Mouse (Mus musculus): ENCODE results near the gene Tmem251. TPM values are rescaled to one million over a fixed set of nuclear protein-coding genes. Genes with fewer than 3 reads are reported as not detected.

Gene Tmem251
- polyA plus RNA-seq (2015; fragmentation: Nextera tagmentation; extraction: Ambion mirVana), result 9.9 and 11.8 TPM in 2 replicates

DNA sequence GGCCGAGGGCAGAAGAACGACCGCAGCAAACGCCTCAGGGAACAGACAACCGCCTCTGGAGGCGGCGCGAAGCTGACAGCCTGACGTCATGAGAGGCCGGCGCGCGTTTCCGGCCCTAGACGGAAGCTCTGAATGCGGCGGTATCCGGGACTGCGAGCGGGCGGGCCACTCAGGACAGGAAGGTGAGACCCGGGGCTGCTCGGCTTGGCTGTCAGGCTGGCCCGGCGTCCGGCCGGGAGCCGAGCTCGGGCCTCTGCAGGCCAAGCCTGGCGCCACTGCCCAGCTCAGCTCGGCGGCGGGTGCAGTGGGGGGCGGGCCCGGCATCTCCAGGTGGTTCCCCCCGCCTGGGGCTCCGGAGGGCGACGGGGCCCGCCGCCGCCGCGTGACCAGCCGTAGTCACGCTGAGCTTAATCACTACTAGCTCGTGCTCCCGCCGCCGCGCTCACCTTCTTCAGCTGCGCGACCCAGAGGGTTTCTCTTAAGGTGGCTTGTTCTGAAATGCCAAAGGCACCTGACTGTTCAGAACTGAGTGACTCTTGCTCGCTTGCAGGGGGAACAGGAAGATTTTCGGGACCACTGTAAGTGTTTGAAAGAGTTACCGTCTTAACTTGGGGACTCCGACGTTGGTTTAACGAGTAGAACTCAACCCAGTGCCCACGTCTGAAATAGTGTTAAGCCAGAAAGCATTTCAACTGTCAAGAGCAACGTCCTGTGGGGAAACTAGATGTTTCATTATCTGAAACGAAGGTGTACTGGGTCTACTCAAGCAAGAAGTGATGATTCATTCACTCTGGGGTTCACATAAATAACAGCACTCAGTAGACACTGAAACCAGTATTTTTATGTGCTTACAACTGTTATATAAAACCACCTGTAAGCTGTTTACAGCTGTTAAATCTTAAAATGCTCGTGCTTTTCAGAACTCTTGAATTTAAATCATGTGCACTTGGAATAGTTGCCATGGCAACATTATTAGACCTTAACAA is at the start of gene Tmem251, which contains the start of gene Moap1:
Gene Tmem251, plus strand, starts transcription at position 174 of the 986 bp plus-strand sequence.
Gene Moap1, minus strand, starts transcription at position 73 of the 986 bp plus-strand sequence.
- Histone ChIP-seq H3K9me3 (ENCODE audit: control insufficient read depth, low read length) (no peaks in the 10 kb centered on the region), H3K27me3 (replicated peaks; ENCODE audit: control insufficient read depth, insufficient read depth, low read length) (no peaks in the 10 kb centered on the region), H3K4me2 (ENCODE audit: low read length) (peak within 1 kb of the TSS; percentile 90), H3K36me3 (ENCODE audit: control insufficient read depth, insufficient read depth, low read length) (peaks cover 3% of the 10 kb centered on the region), H3K9ac (ENCODE audit: low read depth, low read length) (peak within 1 kb of the TSS; percentile 88), H3K4me3 (ENCODE audit: low read length) (peak within 1 kb of the TSS; percentile 80), H3K4me1 (ENCODE audit: control insufficient read depth, insufficient read depth, low read depth, low read length) (peaks cover 22% of the 10 kb centered on the region), H3K27ac (ENCODE audit: low read depth, low read length) (peak within 1 kb of the TSS; percentile 93)
- peak; percentile 98 for ATAC-seq
- WGBS, result under 1% methylated on average over 63 of the region's 63 CpGs

GRCm38 (mm10) chr12:102695369-102696239 is 48.0 kb upstream of the Tmem251 start:
- Histone ChIP-seq H3K27ac (ENCODE audit: low read depth, low read length) (no peak overlapping the region), H3K9me3 (ENCODE audit: control insufficient read depth, low read length) (no peaks in the 10 kb centered on the region), H3K4me1 (ENCODE audit: control insufficient read depth, insufficient read depth, low read depth, low read length) (peaks cover 29% of the 10 kb centered on the region), H3K4me3 (ENCODE audit: low read length) (no peak overlapping the region), H3K9ac (ENCODE audit: low read depth, low read length) (no peak overlapping the region), H3K27me3 (replicated peaks; ENCODE audit: control insufficient read depth, insufficient read depth, low read length) (no peaks in the 10 kb centered on the region), H3K4me2 (ENCODE audit: low read length) (no peak overlapping the region), H3K36me3 (ENCODE audit: control insufficient read depth, insufficient read depth, low read length) (no peaks in the 10 kb centered on the region)
- 54% methylated on average over 18 of the region's 18 CpGs for WGBS
- no peak for ATAC-seq

- no peak for ATAC-seq
- H3K27me3 ChIP-seq (replicated peaks; ENCODE audit: control insufficient read depth, insufficient read depth, low read length), result no peaks in the 10 kb centered on the region
- H3K9me3 ChIP-seq (ENCODE audit: control insufficient read depth, low read length), result no peaks in the 10 kb centered on the region
- peaks cover 29% of the 10 kb centered on the region for H3K4me1 ChIP-seq (ENCODE audit: control insufficient read depth, insufficient read depth, low read depth, low read length)
- WGBS, result 81% methylated on average over 14 of the region's 14 CpGs
- no peak overlapping the region for H3K27ac ChIP-seq (ENCODE audit: low read depth, low read length)
- no peak overlapping the region for H3K9ac ChIP-seq (ENCODE audit: low read depth, low read length)
- H3K4me3 ChIP-seq (ENCODE audit: low read length), result no peak overlapping the region
- H3K4me2 ChIP-seq (ENCODE audit: low read length), result no peak overlapping the region
- no peaks in the 10 kb centered on the region for H3K36me3 ChIP-seq (ENCODE audit: control insufficient read depth, insufficient read depth, low read length)
Measured at GRCm38 (mm10) chr12:102696635-102697354, 46.8 kb upstream of the Tmem251 start.

DNA sequence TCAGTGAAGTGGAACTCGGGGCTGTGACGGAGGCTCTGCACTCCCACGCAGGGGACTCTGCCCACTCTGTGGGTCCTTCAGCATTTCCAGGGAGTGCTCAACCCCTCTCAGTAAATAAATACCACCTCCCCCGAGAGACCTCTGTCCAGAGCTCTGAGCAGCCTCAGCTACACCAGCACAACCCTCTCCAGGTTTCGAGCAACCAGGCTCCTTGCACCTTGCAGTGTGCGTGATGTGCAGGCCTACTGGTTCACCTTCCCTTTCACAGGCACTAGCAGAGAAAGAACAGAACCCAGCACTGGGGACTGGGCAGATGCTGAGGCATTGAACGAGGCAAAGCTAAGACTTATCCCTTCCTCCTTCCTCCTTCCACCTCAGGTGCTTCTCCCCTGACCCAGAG is 46.2 kb upstream of the Tmem251 start:
- no peaks in the 10 kb centered on the region for H3K9me3 ChIP-seq (ENCODE audit: control insufficient read depth, low read length)
- no peak overlapping the region for H3K4me2 ChIP-seq (ENCODE audit: low read length)
- H3K9ac ChIP-seq (ENCODE audit: low read depth, low read length), result peak overlapping the region; percentile 9; the same call in 1 of the 2 replicates
- no peak overlapping the region for H3K4me3 ChIP-seq (ENCODE audit: low read length)
- ATAC-seq, result no peak
- no peaks in the 10 kb centered on the region for H3K36me3 ChIP-seq (ENCODE audit: control insufficient read depth, insufficient read depth, low read length)
- no peak overlapping the region for H3K27ac ChIP-seq (ENCODE audit: low read depth, low read length)
- H3K4me1 ChIP-seq (ENCODE audit: control insufficient read depth, insufficient read depth, low read depth, low read length), result peaks cover 35% of the 10 kb centered on the region
- H3K27me3 ChIP-seq (replicated peaks; ENCODE audit: control insufficient read depth, insufficient read depth, low read length), result no peaks in the 10 kb centered on the region
- 81% methylated on average over 7 of the region's 7 CpGs for WGBS

DNA sequence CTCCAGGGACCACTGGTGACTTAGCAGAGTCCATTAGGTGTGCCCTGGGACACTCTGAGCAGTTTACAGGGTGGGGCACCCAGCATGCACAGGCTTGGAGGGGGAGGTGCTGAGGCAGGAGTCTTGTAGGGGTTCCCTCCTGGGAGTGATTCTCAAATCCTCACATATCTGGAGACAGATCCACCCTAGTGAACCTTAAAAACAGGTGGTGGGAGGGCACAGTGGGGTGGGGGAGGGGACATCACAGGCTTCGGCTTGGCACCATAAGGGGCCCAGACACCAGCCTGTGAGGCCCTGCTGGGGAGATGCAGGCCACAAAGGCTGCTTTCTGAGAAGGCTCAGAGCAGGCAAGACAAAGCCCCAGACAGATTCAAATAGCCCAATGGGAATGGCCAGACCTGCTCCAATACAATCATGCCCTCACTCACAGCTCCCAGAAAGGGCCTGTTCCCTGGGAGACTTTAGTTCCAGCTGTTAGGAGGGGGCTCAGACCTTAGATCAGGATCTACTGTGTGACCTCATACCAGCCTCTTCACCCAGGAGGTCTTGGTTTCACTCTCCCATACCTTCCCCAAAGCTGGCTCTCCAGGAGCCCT is 45.4 kb upstream of the Tmem251 start:
- Histone ChIP-seq H3K4me1 (ENCODE audit: control insufficient read depth, insufficient read depth, low read depth, low read length) (peaks cover 42% of the 10 kb centered on the region), H3K36me3 (ENCODE audit: control insufficient read depth, insufficient read depth, low read length) (no peaks in the 10 kb centered on the region), H3K27me3 (replicated peaks; ENCODE audit: control insufficient read depth, insufficient read depth, low read length) (no peaks in the 10 kb centered on the region), H3K4me3 (ENCODE audit: low read length) (no peak overlapping the region), H3K9ac (ENCODE audit: low read depth, low read length) (peak overlapping the region; percentile 23; the same call in 1 of the 2 replicates), H3K4me2 (ENCODE audit: low read length) (no peak overlapping the region), H3K9me3 (ENCODE audit: control insufficient read depth, low read length) (no peaks in the 10 kb centered on the region), H3K27ac (ENCODE audit: low read depth, low read length) (no peak overlapping the region)
- WGBS, result 18% methylated on average over 1 of the region's 1 CpGs
- ATAC-seq, result no peak

DNA sequence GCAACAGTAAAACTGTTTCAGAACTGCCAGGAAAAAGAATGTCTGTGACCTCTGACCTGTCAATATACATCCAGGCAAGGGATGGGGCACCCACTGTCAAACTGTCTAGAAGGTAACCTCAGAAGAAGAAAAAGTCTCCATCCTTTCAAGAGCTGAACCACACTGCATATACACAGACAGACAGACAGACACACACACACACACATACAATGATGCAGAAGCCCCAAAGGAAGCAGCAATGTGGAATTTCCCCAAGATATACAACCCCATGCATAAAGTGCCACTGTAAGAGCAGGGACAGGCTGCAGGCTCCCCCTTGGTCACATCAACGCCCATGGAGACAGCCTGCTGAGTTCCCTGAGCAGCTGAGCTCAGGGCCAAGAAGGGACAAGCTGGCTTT is 44.4 kb upstream of the Tmem251 start:
- Histone ChIP-seq H3K4me2 (ENCODE audit: low read length) (no peak overlapping the region), H3K36me3 (ENCODE audit: control insufficient read depth, insufficient read depth, low read length) (no peaks in the 10 kb centered on the region), H3K9me3 (ENCODE audit: control insufficient read depth, low read length) (no peaks in the 10 kb centered on the region), H3K4me1 (ENCODE audit: control insufficient read depth, insufficient read depth, low read depth, low read length) (peaks cover 48% of the 10 kb centered on the region), H3K27me3 (replicated peaks; ENCODE audit: control insufficient read depth, insufficient read depth, low read length) (no peaks in the 10 kb centered on the region), H3K27ac (ENCODE audit: low read depth, low read length) (no peak overlapping the region), H3K9ac (ENCODE audit: low read depth, low read length) (no peak overlapping the region), H3K4me3 (ENCODE audit: low read length) (no peak overlapping the region)
- no peak for ATAC-seq
- 24% methylated on average over 1 of the region's 1 CpGs for WGBS

DNA sequence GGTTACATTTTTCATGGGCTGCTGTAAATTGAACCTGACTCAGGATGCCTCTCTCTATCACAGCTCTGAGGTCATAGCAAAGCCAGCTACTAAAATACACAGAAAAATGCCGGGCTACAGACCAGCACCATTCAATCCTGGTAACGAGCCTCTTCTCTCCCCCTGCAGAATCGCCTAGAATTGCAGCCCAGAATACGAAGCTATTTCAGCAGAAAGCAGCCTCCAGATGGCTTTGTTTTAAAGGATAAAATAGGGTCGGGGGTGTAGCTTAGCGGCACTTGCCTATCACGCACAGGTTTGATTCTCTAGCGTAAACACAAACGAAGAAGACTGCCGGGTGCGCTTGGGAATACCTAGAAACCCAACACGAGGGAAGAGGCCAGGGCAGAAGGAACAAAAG is 43.1 kb upstream of the Tmem251 start:
- Histone ChIP-seq H3K4me3 (ENCODE audit: low read length) (no peak overlapping the region), H3K9ac (ENCODE audit: low read depth, low read length) (no peak overlapping the region), H3K4me1 (ENCODE audit: control insufficient read depth, insufficient read depth, low read depth, low read length) (peaks cover 46% of the 10 kb centered on the region), H3K4me2 (ENCODE audit: low read length) (no peak overlapping the region), H3K36me3 (ENCODE audit: control insufficient read depth, insufficient read depth, low read length) (no peaks in the 10 kb centered on the region), H3K27me3 (replicated peaks; ENCODE audit: control insufficient read depth, insufficient read depth, low read length) (no peaks in the 10 kb centered on the region), H3K9me3 (ENCODE audit: control insufficient read depth, low read length) (no peaks in the 10 kb centered on the region), H3K27ac (ENCODE audit: low read depth, low read length) (peak overlapping the region; percentile 13; the same call in 1 of the 2 replicates)
- 62% methylated on average over 12 of the region's 12 CpGs for WGBS
- ATAC-seq, result no peak

GRCm38 (mm10) chr12:102701691-102702207 is 41.8 kb upstream of the Tmem251 start:
- 91% methylated on average over 5 of the region's 5 CpGs for WGBS
- Histone ChIP-seq H3K4me3 (ENCODE audit: low read length) (no peak overlapping the region), H3K4me2 (ENCODE audit: low read length) (peak overlapping the region; percentile 85), H3K4me1 (ENCODE audit: control insufficient read depth, insufficient read depth, low read depth, low read length) (peaks cover 43% of the 10 kb centered on the region), H3K9me3 (ENCODE audit: control insufficient read depth, low read length) (no peaks in the 10 kb centered on the region), H3K9ac (ENCODE audit: low read depth, low read length) (peak overlapping the region; percentile 13; the same call in 1 of the 2 replicates), H3K27me3 (replicated peaks; ENCODE audit: control insufficient read depth, insufficient read depth, low read length) (no peaks in the 10 kb centered on the region), H3K36me3 (ENCODE audit: control insufficient read depth, insufficient read depth, low read length) (no peaks in the 10 kb centered on the region), H3K27ac (ENCODE audit: low read depth, low read length) (no peak overlapping the region)
- ATAC-seq, result no peak
